Mouse (Mus musculus): ENCODE results near the gene Nrp2. TPM values are rescaled to one million over a fixed set of nuclear protein-coding genes. Genes with fewer than 3 reads are reported as not detected.

Gene Nrp2
- polyA plus RNA-seq, 1 experiment from 2014 or later: 23.4 TPM

GRCm38 (mm10) chr1:62765171-62765570 is 62.1 kb downstream of the Nrp2 start:
- 58% methylated on average over 7 of the region's 7 CpGs for WGBS
- Histone ChIP-seq H3K4me1 (ENCODE audit: control insufficient read depth, insufficient read depth, low read length) (no peaks in the 10 kb centered on the region), H3K27me3 (ENCODE audit: control insufficient read depth, insufficient read depth, low read depth, low read length) (no peaks in the 10 kb centered on the region), H3K4me2 (ENCODE audit: low read length) (no peak overlapping the region), H3K9me3 (replicated peaks; ENCODE audit: control insufficient read depth, low read length, poor library complexity, severe bottlenecking) (no peaks in the 10 kb centered on the region), H3K4me3 (ENCODE audit: low read depth, low read length) (no peak overlapping the region), H3K9ac (ENCODE audit: low read depth, low read length) (no peak overlapping the region), H3K36me3 (ENCODE audit: control insufficient read depth, insufficient read depth, low read length) (peaks cover 22% of the 10 kb centered on the region), H3K27ac (ENCODE audit: low read length) (no peak overlapping the region)
- no peak for ATAC-seq

- WGBS: 46% methylated on average over 4 of the region's 4 CpGs
- H3K4me2 ChIP-seq (ENCODE audit: low read length): no peak overlapping the region
- no peak for ATAC-seq
Observed at GRCm38 (mm10) chr1:62766766-62767165, 63.7 kb downstream of the Nrp2 start.

GRCm38 (mm10) chr1:62767611-62768010 is 64.5 kb downstream of the Nrp2 start:
- no peaks in the 10 kb centered on the region for H3K27me3 ChIP-seq (ENCODE audit: control insufficient read depth, insufficient read depth, low read depth, low read length)
- H3K4me3 ChIP-seq (ENCODE audit: low read depth, low read length): no peak overlapping the region
- no peaks in the 10 kb centered on the region for H3K9me3 ChIP-seq (replicated peaks; ENCODE audit: control insufficient read depth, low read length, poor library complexity, severe bottlenecking)
- H3K4me2 ChIP-seq (ENCODE audit: low read length): no peak overlapping the region
- H3K36me3 ChIP-seq (ENCODE audit: control insufficient read depth, insufficient read depth, low read length): peaks cover 24% of the 10 kb centered on the region
- WGBS: 81% methylated on average over 9 of the region's 9 CpGs
- no peak for ATAC-seq
- no peak overlapping the region for H3K27ac ChIP-seq (ENCODE audit: low read length)
- H3K4me1 ChIP-seq (ENCODE audit: control insufficient read depth, insufficient read depth, low read length): no peaks in the 10 kb centered on the region
- no peak overlapping the region for H3K9ac ChIP-seq (ENCODE audit: low read depth, low read length)

More at GRCm38 (mm10) chr1:62766766-62767165, 63.7 kb downstream of the Nrp2 start:
- Histone ChIP-seq H3K27me3 (ENCODE audit: control insufficient read depth, insufficient read depth, low read depth, low read length) (no peaks in the 10 kb centered on the region), H3K9me3 (replicated peaks; ENCODE audit: control insufficient read depth, low read length, poor library complexity, severe bottlenecking) (no peaks in the 10 kb centered on the region), H3K9ac (ENCODE audit: low read depth, low read length) (no peak overlapping the region), H3K36me3 (ENCODE audit: control insufficient read depth, insufficient read depth, low read length) (peaks cover 21% of the 10 kb centered on the region), H3K4me3 (ENCODE audit: low read depth, low read length) (no peak overlapping the region), H3K27ac (ENCODE audit: low read length) (no peak overlapping the region), H3K4me1 (ENCODE audit: control insufficient read depth, insufficient read depth, low read length) (no peaks in the 10 kb centered on the region)

- WGBS: 89% methylated on average over 4 of the region's 4 CpGs
- H3K27ac ChIP-seq (ENCODE audit: low read length): no peak overlapping the region
- no peaks in the 10 kb centered on the region for H3K4me1 ChIP-seq (ENCODE audit: control insufficient read depth, insufficient read depth, low read length)
- ATAC-seq: no peak
- H3K9ac ChIP-seq (ENCODE audit: low read depth, low read length): no peak overlapping the region
- H3K36me3 ChIP-seq (ENCODE audit: control insufficient read depth, insufficient read depth, low read length): peaks cover 14% of the 10 kb centered on the region
- no peaks in the 10 kb centered on the region for H3K27me3 ChIP-seq (ENCODE audit: control insufficient read depth, insufficient read depth, low read depth, low read length)
- H3K4me2 ChIP-seq (ENCODE audit: low read length): no peak overlapping the region
- H3K9me3 ChIP-seq (replicated peaks; ENCODE audit: control insufficient read depth, low read length, poor library complexity, severe bottlenecking): no peaks in the 10 kb centered on the region
- H3K4me3 ChIP-seq (ENCODE audit: low read depth, low read length): no peak overlapping the region
Observed at GRCm38 (mm10) chr1:62770576-62770975, 67.5 kb downstream of the Nrp2 start.

- H3K9ac ChIP-seq (ENCODE audit: low read depth, low read length): no peak overlapping the region
- no peak for ATAC-seq
- no peak overlapping the region for H3K27ac ChIP-seq (ENCODE audit: low read length)
- no peaks in the 10 kb centered on the region for H3K9me3 ChIP-seq (replicated peaks; ENCODE audit: control insufficient read depth, low read length, poor library complexity, severe bottlenecking)
- H3K4me3 ChIP-seq (ENCODE audit: low read depth, low read length): no peak overlapping the region
- H3K4me1 ChIP-seq (ENCODE audit: control insufficient read depth, insufficient read depth, low read length): peaks cover 6% of the 10 kb centered on the region; the same call in 1 of the 2 replicates
- peaks cover 14% of the 10 kb centered on the region for H3K36me3 ChIP-seq (ENCODE audit: control insufficient read depth, insufficient read depth, low read length)
- no peak overlapping the region for H3K4me2 ChIP-seq (ENCODE audit: low read length)
- WGBS: 84% methylated on average over 4 of the region's 4 CpGs
- no peaks in the 10 kb centered on the region for H3K27me3 ChIP-seq (ENCODE audit: control insufficient read depth, insufficient read depth, low read depth, low read length)
Observed at GRCm38 (mm10) chr1:62772391-62772790, 69.3 kb downstream of the Nrp2 start.

- ATAC-seq: no peak
- Histone ChIP-seq H3K27me3 (ENCODE audit: control insufficient read depth, insufficient read depth, low read depth, low read length) (no peaks in the 10 kb centered on the region), H3K9ac (ENCODE audit: low read depth, low read length) (no peak overlapping the region), H3K4me3 (ENCODE audit: low read depth, low read length) (no peak overlapping the region), H3K4me1 (ENCODE audit: control insufficient read depth, insufficient read depth, low read length) (peaks cover 6% of the 10 kb centered on the region; the same call in 1 of the 2 replicates), H3K9me3 (replicated peaks; ENCODE audit: control insufficient read depth, low read length, poor library complexity, severe bottlenecking) (no peaks in the 10 kb centered on the region), H3K36me3 (ENCODE audit: control insufficient read depth, insufficient read depth, low read length) (peaks cover 11% of the 10 kb centered on the region; the same call in 1 of the 2 replicates), H3K27ac (ENCODE audit: low read length) (no peak overlapping the region), H3K4me2 (ENCODE audit: low read length) (no peak overlapping the region)
- 68% methylated on average over 10 of the region's 10 CpGs for WGBS
Observed at GRCm38 (mm10) chr1:62773105-62773920, 70.2 kb downstream of the Nrp2 start.

- H3K9ac ChIP-seq (ENCODE audit: low read depth, low read length): no peak overlapping the region
- H3K36me3 ChIP-seq (ENCODE audit: control insufficient read depth, insufficient read depth, low read length): peaks cover 11% of the 10 kb centered on the region; the same call in 1 of the 2 replicates
- H3K9me3 ChIP-seq (replicated peaks; ENCODE audit: control insufficient read depth, low read length, poor library complexity, severe bottlenecking): no peaks in the 10 kb centered on the region
- H3K4me1 ChIP-seq (ENCODE audit: control insufficient read depth, insufficient read depth, low read length): peaks cover 6% of the 10 kb centered on the region; the same call in 1 of the 2 replicates
- WGBS: 62% methylated on average over 3 of the region's 3 CpGs
- no peak overlapping the region for H3K4me3 ChIP-seq (ENCODE audit: low read depth, low read length)
- no peaks in the 10 kb centered on the region for H3K27me3 ChIP-seq (ENCODE audit: control insufficient read depth, insufficient read depth, low read depth, low read length)
- H3K27ac ChIP-seq (ENCODE audit: low read length): no peak overlapping the region
- no peak for ATAC-seq
- no peak overlapping the region for H3K4me2 ChIP-seq (ENCODE audit: low read length)
Observed at GRCm38 (mm10) chr1:62773921-62774191, 70.8 kb downstream of the Nrp2 start.

GRCm38 (mm10) chr1:62774288-62775218 is 71.5 kb downstream of the Nrp2 start:
- H3K4me2 ChIP-seq (ENCODE audit: low read length): no peak overlapping the region
- no peak for ATAC-seq
- H3K9me3 ChIP-seq (replicated peaks; ENCODE audit: control insufficient read depth, low read length, poor library complexity, severe bottlenecking): no peaks in the 10 kb centered on the region
- H3K27me3 ChIP-seq (ENCODE audit: control insufficient read depth, insufficient read depth, low read depth, low read length): no peaks in the 10 kb centered on the region
- peaks cover 6% of the 10 kb centered on the region; the same call in 1 of the 2 replicates for H3K36me3 ChIP-seq (ENCODE audit: control insufficient read depth, insufficient read depth, low read length)
- no peak overlapping the region for H3K4me3 ChIP-seq (ENCODE audit: low read depth, low read length)
- WGBS: 55% methylated on average over 11 of the region's 11 CpGs
- H3K27ac ChIP-seq (ENCODE audit: low read length): no peak overlapping the region
- peaks cover 6% of the 10 kb centered on the region; the same call in 1 of the 2 replicates for H3K4me1 ChIP-seq (ENCODE audit: control insufficient read depth, insufficient read depth, low read length)
- H3K9ac ChIP-seq (ENCODE audit: low read depth, low read length): no peak overlapping the region

All from midbrain, embryonic 16.5 days (tissue).